Mouse (Mus musculus) adrenal gland, postnatal 10 days (tissue): ENCODE results near the gene Dcaf4. TPM values are rescaled to one million over a fixed set of nuclear protein-coding genes. Genes with fewer than 3 reads are reported as not detected.

Source experiments
- DNase-seq: peaks from one replicate; pipeline ENCODE4 v3.0.0; 2021; ENCODE audit warnings: mixed read lengths
- long read RNA-seq, 2 experiments: library from polyadenylated mRNA; stranded (forward); transcript quantifications; one replicate each; pipeline ENCODE4 v2.0.0; 2021
- total RNA-seq, 2 experiments: library from RNA; stranded (reverse); gene quantifications; 2 replicates each; pipeline ENCODE4 v1.2.3; 2021

Gene Dcaf4
- total RNA-seq: 10 to 100 TPM; 38.8 to 58.9 TPM
- long read RNA-seq, experiment 1, transcript Dcaf4-201 (14 exons, 2,008 nt): major isoform, 45 of 74 reads
- long read RNA-seq, experiment 1, partial matches to known transcripts: 11 of 74 reads
- long read RNA-seq, experiment 1, other reads (novel, unspliced or antisense): 16 of 74 reads
- long read RNA-seq, experiment 2, transcript Dcaf4-201 (14 exons, 2,008 nt): major isoform, 40 of 52 reads
- long read RNA-seq, experiment 2, partial matches to known transcripts: 4 of 52 reads
- long read RNA-seq, experiment 2, other reads (novel, unspliced or antisense): 7 of 52 reads

- DNase-seq: peak; percentile 99
Measured at GRCm38 (mm10) chr12:83520311-83520890, at the start of gene Dcaf4. Gene Dcaf4 (plus strand): TSS chr12:83520466.

- no peak for DNase-seq
Measured at GRCm38 (mm10) chr12:83471760-83472159, 48.5 kb upstream of the Dcaf4 start.

GRCm38 (mm10) chr12:83473987-83474600 is 46.2 kb upstream of the Dcaf4 start:
- DNase-seq: no peak

- DNase-seq: no peak
Measured at GRCm38 (mm10) chr12:83475419-83475818, 44.8 kb upstream of the Dcaf4 start.

- DNase-seq: no peak
Measured at GRCm38 (mm10) chr12:83476277-83476676, 44.0 kb upstream of the Dcaf4 start.

GRCm38 (mm10) chr12:83479140-83479539 is 41.1 kb upstream of the Dcaf4 start:
- DNase-seq: no peak

- no peak for DNase-seq
Measured at GRCm38 (mm10) chr12:83479818-83480401, 40.4 kb upstream of the Dcaf4 start.

GRCm38 (mm10) chr12:83481439-83481838 is 38.8 kb upstream of the Dcaf4 start:
- DNase-seq: no peak

- DNase-seq: no peak
Measured at GRCm38 (mm10) chr12:83483653-83484052, 36.6 kb upstream of the Dcaf4 start.

- DNase-seq: no peak
Measured at GRCm38 (mm10) chr12:83484855-83485745, 35.2 kb upstream of the Dcaf4 start.

GRCm38 (mm10) chr12:83485911-83486670 is 34.2 kb upstream of the Dcaf4 start:
- peak; percentile 46 for DNase-seq

GRCm38 (mm10) chr12:83486671-83487461 is 33.4 kb upstream of the Dcaf4 start:
- peak; percentile 68 for DNase-seq

- peak; percentile 100 for DNase-seq
Measured at GRCm38 (mm10) chr12:83487476-83487991, 32.7 kb upstream of the Dcaf4 start, which contains the start of gene Dpf3. Gene Dpf3 (minus strand): TSS chr12:83487716.

- peak; percentile 42 for DNase-seq
Measured at GRCm38 (mm10) chr12:83488211-83488941, 31.9 kb upstream of the Dcaf4 start.

- DNase-seq: no peak
Measured at GRCm38 (mm10) chr12:83489748-83490147, 30.5 kb upstream of the Dcaf4 start.

GRCm38 (mm10) chr12:83491609-83492008 is 28.7 kb upstream of the Dcaf4 start:
- no peak for DNase-seq

GRCm38 (mm10) chr12:83492808-83493207 is 27.5 kb upstream of the Dcaf4 start:
- DNase-seq: no peak

- DNase-seq: peak; percentile 50
Measured at GRCm38 (mm10) chr12:83494196-83494595, 26.1 kb upstream of the Dcaf4 start.

- DNase-seq: no peak
Measured at GRCm38 (mm10) chr12:83495248-83495960, 24.9 kb upstream of the Dcaf4 start.
